Mouse (Mus musculus): ENCODE data around the gene Nacad.
A peak's percentile ranks its signal among the peaks of the same experiment; 100 is the strongest.

Nacad gene

GRCm38 (mm10) chr11:6605491-6606399 lies at the start of gene Nacad:
Gene Nacad (minus strand): TSS chr11:6606053.
- DNase-seq (ENCODE audit: low spot score), result peak; percentile 82

GRCm38 (mm10) chr11:6654903-6655302 lies 49.0 kb upstream of the Nacad start:
- peak; percentile 96 for DNase-seq (ENCODE audit: low spot score)

- peak; percentile 27 for DNase-seq (ENCODE audit: low spot score)
These were observed 47.1 kb upstream of the Nacad start for GRCm38 (mm10) chr11:6652978-6653377.

- DNase-seq (ENCODE audit: low spot score), result no peak
These were observed 44.7 kb upstream of the Nacad start for GRCm38 (mm10) chr11:6650519-6650918.

GRCm38 (mm10) chr11:6647831-6648724 lies 42.2 kb upstream of the Nacad start:
- no peak for DNase-seq (ENCODE audit: low spot score)

GRCm38 (mm10) chr11:6644566-6644965 lies 38.7 kb upstream of the Nacad start:
- DNase-seq (ENCODE audit: low spot score), result no peak

- DNase-seq (ENCODE audit: low spot score), result no peak
These were observed 33.2 kb upstream of the Nacad start for GRCm38 (mm10) chr11:6639072-6639471.

- no peak for DNase-seq (ENCODE audit: low spot score)
These were observed 32.7 kb upstream of the Nacad start, which contains the start of gene Wap for GRCm38 (mm10) chr11:6638537-6638936. Gene Wap (minus strand): TSS chr11:6638637.

- no peak for DNase-seq (ENCODE audit: low spot score)
These were observed 30.3 kb upstream of the Nacad start for GRCm38 (mm10) chr11:6636150-6636549.

- peak; percentile 46 for DNase-seq (ENCODE audit: low spot score)
These were observed 23.8 kb upstream of the Nacad start for GRCm38 (mm10) chr11:6629655-6630054.

GRCm38 (mm10) chr11:6628568-6628967 lies 22.7 kb upstream of the Nacad start:
- peak; percentile 73 for DNase-seq (ENCODE audit: low spot score)

GRCm38 (mm10) chr11:6627731-6628130 lies 21.9 kb upstream of the Nacad start:
- no peak for DNase-seq (ENCODE audit: low spot score)

GRCm38 (mm10) chr11:6626388-6626772 lies 20.5 kb upstream of the Nacad start:
- DNase-seq (ENCODE audit: low spot score), result no peak

- DNase-seq (ENCODE audit: low spot score), result peak; percentile 96
These were observed 19.9 kb upstream of the Nacad start, which contains the start of gene Tbrg4 for GRCm38 (mm10) chr11:6625478-6626387. Gene Tbrg4 (minus strand): TSS chr11:6626067.

GRCm38 (mm10) chr11:6624619-6625382 lies 18.9 kb upstream of the Nacad start:
- DNase-seq (ENCODE audit: low spot score), result no peak

GRCm38 (mm10) chr11:6623704-6624103 lies 17.9 kb upstream of the Nacad start:
- no peak for DNase-seq (ENCODE audit: low spot score)

- no peak for DNase-seq (ENCODE audit: low spot score)
These were observed 9.7 kb upstream of the Nacad start for GRCm38 (mm10) chr11:6615250-6616205.

- peak; percentile 26 for DNase-seq (ENCODE audit: low spot score)
These were observed 802 bp downstream of the Nacad start for GRCm38 (mm10) chr11:6605021-6605481.

GRCm38 (mm10) chr11:6604604-6604936 lies 1.3 kb downstream of the Nacad start:
- DNase-seq (ENCODE audit: low spot score), result no peak
